Mouse (Mus musculus) limb, embryonic 14.5 days (tissue): ENCODE results near the gene Tmtc2. TPM values are rescaled to one million over a fixed set of nuclear protein-coding genes. Genes with fewer than 3 reads are reported as not detected.

Experiments
- ATAC-seq: fragments of 200-750 bp; cut with Nextera tagmentation; 2 replicates; pipeline ENCODE4 v1.8.0; 2017; ENCODE audit warnings: low read depth, moderate number of reproducible peaks, moderate TSS enrichment; ENCODE audit not compliant: low FRiP score
- DNase-seq: peaks from one replicate; pipeline ENCODE4 v3.0.0-alpha.2; 2015; ENCODE audit warnings: low spot score
- H3K27ac ChIP-seq: fragments of 300-500 bp; sonication (generic); replicated peaks from 2 replicates; pipeline ENCODE4 v1.5.1; 2014; ENCODE audit warnings: low read depth, mild to moderate bottlenecking, low read length, moderate library complexity, mixed read lengths
- H3K27me3 ChIP-seq: fragments of 300-500 bp; sonication (generic); 2 replicates; pipeline ENCODE4 v1.6.1; 2014; ENCODE audit warnings: low read length, mixed read lengths; ENCODE audit not compliant: control insufficient read depth, insufficient read depth
- H3K36me3 ChIP-seq: fragments of 300-500 bp; sonication (generic); 2 replicates; pipeline ENCODE4 v1.6.1; 2014; ENCODE audit warnings: mild to moderate bottlenecking, low read length, moderate library complexity, mixed read lengths; ENCODE audit not compliant: control insufficient read depth, insufficient read depth
- H3K4me1 ChIP-seq: fragments of 300-500 bp; sonication (generic); 2 replicates; pipeline ENCODE4 v1.6.1; 2014; ENCODE audit warnings: antibody characterized with exemption, low read length, mixed read lengths; ENCODE audit not compliant: control insufficient read depth, insufficient read depth
- H3K4me2 ChIP-seq: fragments of 300-500 bp; sonication (generic); replicated peaks from 2 replicates; pipeline ENCODE4 v1.6.1; 2014; ENCODE audit warnings: low read depth, mild to moderate bottlenecking, low read length, moderate library complexity; ENCODE audit not compliant: severe bottlenecking
- H3K4me3 ChIP-seq: fragments of 300-500 bp; sonication (generic); replicated peaks from 2 replicates; pipeline ENCODE4 v1.5.1; 2014; ENCODE audit warnings: low read length
- H3K9ac ChIP-seq: fragments of 300-500 bp; sonication (generic); 2 replicates; pipeline ENCODE4 v1.6.1; 2014; ENCODE audit warnings: mild to moderate bottlenecking, low read depth, low read length, moderate library complexity; ENCODE audit not compliant: severe bottlenecking
- H3K9me3 ChIP-seq: fragments of 300-500 bp; sonication (generic); 2 replicates; pipeline ENCODE4 v1.6.1; 2016; ENCODE audit warnings: low read length; ENCODE audit not compliant: control insufficient read depth
- POLR2A ChIP-seq: fragments of 200-500 bp; IDR thresholded peaks from 2 replicates; pipeline ENCODE4 v1.8.0; 2012; ENCODE audit warnings: inconsistent platforms, mild to moderate bottlenecking, moderate library complexity, borderline replicate concordance; ENCODE audit not compliant: insufficient read depth, insufficient read length; ENCODE audit errors: extremely low read depth
- WGBS: fragments of 180-500 bp; shearing (Covaris S2); extraction: QIAGEN DNeasy Blood & Tissue Kit; methylation state at CpG from one replicate; pipeline ENCODE4 v1.1.7; 2014; 5-methylcytosine and 5-hydroxymethylcytosine counted together
- polyA plus RNA-seq, 2 experiments: library from polyadenylated mRNA; depleted of rRNA in 1 of 2; stranded (reverse) in 1 of 2; unstranded in 1 of 2; fragments of >200 nt; fragmentation: Nextera tagmentation in 1 of 2; extraction: Ambion mirVana in 1 of 2; gene quantifications; 2 replicates each; pipeline versions ENCODE4 v1.2.1 to v1.2.3; 2012 to 2014

Gene Tmtc2
- polyA plus RNA-seq, 2 experiments = 16.5 to 25.0 TPM

- WGBS = 20% methylated on average over 5 of the region's 5 CpGs
- peak; percentile 31; the same call in 1 of the 2 replicates for ATAC-seq
These were observed 243.9 kb downstream of the Tmtc2 start for GRCm38 (mm10) chr10:105330327-105330726.

GRCm38 (mm10) chr10:105323646-105324192 lies 250.5 kb downstream of the Tmtc2 start:
- Histone ChIP-seq H3K4me2 (no peak overlapping the region), H3K9ac (no peak overlapping the region), H3K4me1 (peaks cover 11% of the 10 kb centered on the region; the same call in 1 of the 2 replicates), H3K36me3 (peaks cover 27% of the 10 kb centered on the region), H3K27me3 (no peaks in the 10 kb centered on the region), H3K27ac (no peak overlapping the region), H3K9me3 (no peaks in the 10 kb centered on the region), H3K4me3 (no peak overlapping the region)
- 25% methylated on average over 4 of the region's 4 CpGs for WGBS
- ATAC-seq = peak; percentile 85
- TF ChIP-seq POLR2A = no peak
- peak; percentile 33 for DNase-seq

More at GRCm38 (mm10) chr10:105330327-105330726, 243.9 kb downstream of the Tmtc2 start:
- H3K36me3 ChIP-seq = no peaks in the 10 kb centered on the region
- no peaks in the 10 kb centered on the region for H3K27me3 ChIP-seq
- H3K27ac ChIP-seq = no peak overlapping the region
- H3K4me1 ChIP-seq = peaks cover 5% of the 10 kb centered on the region; the same call in 1 of the 2 replicates
- no peak overlapping the region for H3K4me2 ChIP-seq
- H3K4me3 ChIP-seq = no peak overlapping the region
- H3K9ac ChIP-seq = no peak overlapping the region
- peak; percentile 40 for DNase-seq
- no peak for TF ChIP-seq POLR2A
- H3K9me3 ChIP-seq = no peaks in the 10 kb centered on the region

- Histone ChIP-seq H3K27me3 (no peaks in the 10 kb centered on the region), H3K4me3 (no peak overlapping the region), H3K9ac (no peak overlapping the region), H3K27ac (no peak overlapping the region), H3K36me3 (peaks cover 27% of the 10 kb centered on the region), H3K9me3 (no peaks in the 10 kb centered on the region), H3K4me2 (no peak overlapping the region), H3K4me1 (peaks cover 10% of the 10 kb centered on the region; the same call in 1 of the 2 replicates)
- WGBS = 46% methylated on average over 3 of the region's 3 CpGs
- DNase-seq (no peak), ATAC-seq (no peak)
- no peak for TF ChIP-seq POLR2A
These were observed 254.8 kb downstream of the Tmtc2 start for GRCm38 (mm10) chr10:105319299-105320057.

- no peak for TF ChIP-seq POLR2A
- Histone ChIP-seq H3K4me1 (peaks cover 5% of the 10 kb centered on the region; the same call in 1 of the 2 replicates), H3K9ac (no peak overlapping the region), H3K9me3 (no peaks in the 10 kb centered on the region), H3K36me3 (peaks cover 27% of the 10 kb centered on the region), H3K27me3 (no peaks in the 10 kb centered on the region), H3K27ac (no peak overlapping the region), H3K4me3 (no peak overlapping the region), H3K4me2 (no peak overlapping the region)
- no peak for ATAC-seq
- no peak for DNase-seq
- WGBS = 36% methylated on average over 2 of the region's 2 CpGs
These were observed 255.4 kb downstream of the Tmtc2 start for GRCm38 (mm10) chr10:105318869-105319268.

- DNase-seq (no peak), ATAC-seq (no peak)
- no peak overlapping the region for H3K4me3 ChIP-seq
- H3K9me3 ChIP-seq = no peaks in the 10 kb centered on the region
- no peaks in the 10 kb centered on the region for H3K36me3 ChIP-seq
- H3K27ac ChIP-seq = no peak overlapping the region
- H3K4me1 ChIP-seq = no peaks in the 10 kb centered on the region
- H3K27me3 ChIP-seq = no peaks in the 10 kb centered on the region
- 50% methylated on average over 5 of the region's 5 CpGs for WGBS
- no peak for TF ChIP-seq POLR2A
- no peak overlapping the region for H3K9ac ChIP-seq
- H3K4me2 ChIP-seq = no peak overlapping the region
These were observed 261.3 kb downstream of the Tmtc2 start for GRCm38 (mm10) chr10:105312986-105313385.
